Mouse (Mus musculus) E14TG2a.4 (cell line): Measurements from ENCODE around the gene Calhm3.

ENCODE experiments used
- H3K27me3 ChIP-seq: 2 replicates; pipeline ENCODE4 v1.6.1; 2014; ENCODE audit warnings: low read length, control low read depth; ENCODE audit not compliant: insufficient read depth
- H3K36me3 ChIP-seq: 2 replicates; pipeline ENCODE4 v1.6.1; 2014; ENCODE audit warnings: low read length, control low read depth; ENCODE audit not compliant: insufficient read depth
- H3K4me1 ChIP-seq: replicated peaks from 2 replicates; pipeline ENCODE4 v1.6.1; 2014; ENCODE audit warnings: low read depth, low read length, control low read depth
- H3K4me3 ChIP-seq: replicated peaks from 2 replicates; pipeline ENCODE4 v1.5.1; 2014; ENCODE audit warnings: mild to moderate bottlenecking, low read length
- H3K9me3 ChIP-seq: 2 replicates; pipeline ENCODE4 v1.6.1; 2014; ENCODE audit warnings: low read length, control low read depth
- CTCF ChIP-seq: conservative IDR thresholded peaks from 2 replicates; pipeline ENCODE4 v1.5.1; 2014; ENCODE audit warnings: low read length
- NANOG ChIP-seq: IDR thresholded peaks from 2 replicates; pipeline ENCODE4 v1.6.1; 2014; ENCODE audit warnings: borderline replicate concordance, low read length, mixed read lengths
- POU5F1 ChIP-seq: IDR thresholded peaks from 2 replicates; pipeline ENCODE4 v1.6.1; 2014; ENCODE audit warnings: low read length, borderline replicate concordance

Calhm3 gene

GRCm38 (mm10) chr19:47118634-47119033, 38.9 kb downstream of the Calhm3 start:
- H3K36me3 ChIP-seq, result peaks cover 96% of the 10 kb centered on the region
- TF ChIP-seq CTCF, result no peak
- TF ChIP-seq NANOG, result no peak
- no peak for TF ChIP-seq POU5F1
- no peaks in the 10 kb centered on the region for H3K4me1 ChIP-seq
- H3K27me3 ChIP-seq, result no peaks in the 10 kb centered on the region
- no peak overlapping the region for H3K4me3 ChIP-seq
- peaks cover 12% of the 10 kb centered on the region for H3K9me3 ChIP-seq

- Histone ChIP-seq H3K27me3 (no peaks in the 10 kb centered on the region), H3K9me3 (no peaks in the 10 kb centered on the region), H3K36me3 (peaks cover 100% of the 10 kb centered on the region), H3K4me1 (no peaks in the 10 kb centered on the region), H3K4me3 (no peak overlapping the region)
- TF ChIP-seq CTCF (no peak), NANOG (no peak)
These were observed 52.8 kb downstream of the Calhm3 start for GRCm38 (mm10) chr19:47104641-47105271.
